Mouse (Mus musculus): Measurements from ENCODE around the gene Cldn18.
A peak's percentile ranks its signal among the peaks of the same experiment; 100 is the strongest.

The Cldn18 gene

DNA sequence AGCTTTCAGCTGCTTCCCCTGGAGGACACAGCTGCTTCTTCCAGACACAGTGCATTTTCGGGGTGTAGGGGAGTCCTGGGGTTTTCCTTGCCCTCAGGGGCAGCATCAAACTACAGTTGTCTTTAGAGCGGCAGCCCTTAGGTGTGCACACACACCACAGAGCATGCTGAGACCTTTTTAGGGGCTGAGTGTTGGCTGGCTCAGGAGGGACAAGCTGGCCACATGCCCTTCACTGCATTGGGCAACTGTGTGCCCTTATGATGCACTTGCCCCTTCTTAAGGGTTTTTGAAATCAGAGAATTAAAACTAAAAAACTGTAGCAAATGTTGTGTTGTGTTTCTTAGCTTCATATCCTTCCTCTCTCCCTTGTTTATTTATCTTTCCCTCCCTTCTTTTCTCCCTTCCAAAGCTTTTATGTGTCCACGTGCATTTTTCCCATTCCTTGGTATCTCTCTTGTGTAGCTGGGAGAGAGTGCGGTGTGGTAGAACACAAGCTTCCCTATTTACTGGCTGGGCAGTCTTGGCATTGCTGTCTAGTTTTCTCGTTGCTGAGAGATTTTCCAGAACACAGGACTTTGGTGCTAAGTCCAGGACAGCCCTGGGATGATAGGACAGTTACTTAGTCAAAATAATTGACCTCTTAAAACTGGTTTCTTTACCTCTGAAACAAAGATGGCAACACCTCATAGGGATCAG, 31.4 kb downstream of the Cldn18 start:
- no peak for DNase-seq (ENCODE audit: low read depth, low spot score)

DNA sequence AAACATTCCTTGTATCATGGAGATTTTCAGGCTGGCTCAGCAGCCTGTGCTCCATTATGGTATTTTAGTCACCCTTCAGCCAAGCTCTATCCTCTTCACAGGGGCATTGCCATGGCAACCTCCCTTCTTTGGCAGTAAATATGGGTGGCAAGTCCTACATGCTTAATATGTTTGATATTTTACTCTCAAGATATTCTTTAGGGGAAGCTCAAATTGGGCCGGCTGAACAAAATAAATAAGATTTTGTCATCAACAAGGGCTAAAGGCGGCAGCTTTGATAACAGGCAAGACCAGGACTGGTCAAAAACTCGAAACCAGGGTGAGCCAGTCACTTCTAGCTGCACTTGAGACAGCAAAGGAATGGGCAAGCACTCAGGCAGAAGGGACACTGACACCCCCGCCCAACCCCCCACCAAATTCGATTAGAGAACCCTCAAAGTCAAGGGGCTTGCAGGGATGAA, 32.0 kb downstream of the Cldn18 start:
- no peak for DNase-seq (ENCODE audit: low read depth, low spot score)

DNA sequence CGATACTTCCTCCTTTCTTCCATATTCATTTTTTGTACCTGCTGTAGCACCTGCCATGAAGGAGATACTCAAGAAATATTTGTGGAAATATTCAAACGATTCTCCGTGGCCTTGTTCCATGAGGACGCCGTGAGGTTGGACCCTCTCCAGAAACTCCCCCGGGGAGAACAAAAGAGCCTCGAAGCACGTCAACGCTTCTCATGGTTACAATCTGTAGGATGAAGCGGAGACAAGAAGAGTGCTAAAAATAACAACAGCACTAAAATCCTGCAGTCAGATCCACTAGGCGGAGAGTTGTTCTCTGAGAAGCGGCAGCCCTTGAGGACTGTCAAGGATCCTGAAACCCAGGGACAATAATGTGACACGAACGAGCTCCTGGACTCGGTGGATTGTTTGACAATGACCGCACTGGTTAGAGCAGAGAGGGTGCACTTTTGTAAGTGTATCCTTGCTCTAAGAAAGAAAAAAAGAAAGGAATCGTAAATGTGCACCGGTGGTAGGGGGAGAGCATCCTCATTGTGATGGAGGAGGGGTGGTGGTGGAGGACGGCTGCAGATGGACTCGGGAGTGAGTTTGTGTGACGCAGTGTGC, 35.0 kb downstream of the Cldn18 start:
- DNase-seq (ENCODE audit: low read depth, low spot score): no peak

DNA sequence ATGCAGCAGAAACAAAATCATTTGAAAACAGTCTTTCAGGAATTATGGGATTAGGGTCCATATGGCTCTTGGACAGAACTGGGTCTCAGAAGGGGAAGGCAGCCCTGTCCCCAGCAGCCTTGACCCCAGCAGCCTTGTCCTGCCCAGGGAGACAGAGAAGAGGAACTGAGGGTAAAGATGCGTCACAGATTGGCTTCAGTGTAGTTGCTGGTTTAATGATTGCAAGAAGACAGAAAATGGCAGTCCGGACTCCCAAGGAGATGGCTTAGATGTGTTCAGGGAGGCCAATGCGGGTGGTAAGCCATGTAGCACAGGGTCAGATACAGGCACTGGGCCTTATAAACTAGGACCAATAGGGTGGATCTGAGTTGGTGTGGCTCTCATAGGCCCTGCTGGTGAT, 41.4 kb downstream of the Cldn18 start:
- DNase-seq (ENCODE audit: low read depth, low spot score): no peak

DNA sequence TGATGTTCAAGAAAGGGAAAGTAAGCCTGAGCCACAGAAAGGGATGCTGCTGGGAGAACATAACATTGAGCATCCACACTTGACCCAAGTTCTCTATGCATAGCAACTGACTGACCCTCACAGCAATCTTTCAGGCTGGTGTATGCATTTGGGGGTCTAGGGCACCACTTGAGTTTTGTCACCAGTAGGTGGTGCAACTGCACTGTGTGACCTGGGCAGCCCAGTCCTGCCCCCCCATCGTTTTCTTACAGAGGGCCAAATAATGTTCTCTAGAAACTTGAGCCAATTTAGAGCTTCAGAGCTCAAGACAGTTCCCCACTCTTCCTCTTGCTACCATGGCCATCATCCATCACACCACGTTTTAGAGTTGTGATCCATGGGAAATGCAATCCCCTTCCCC, 45.5 kb downstream of the Cldn18 start:
- no peak for DNase-seq (ENCODE audit: low read depth, low spot score)

DNA sequence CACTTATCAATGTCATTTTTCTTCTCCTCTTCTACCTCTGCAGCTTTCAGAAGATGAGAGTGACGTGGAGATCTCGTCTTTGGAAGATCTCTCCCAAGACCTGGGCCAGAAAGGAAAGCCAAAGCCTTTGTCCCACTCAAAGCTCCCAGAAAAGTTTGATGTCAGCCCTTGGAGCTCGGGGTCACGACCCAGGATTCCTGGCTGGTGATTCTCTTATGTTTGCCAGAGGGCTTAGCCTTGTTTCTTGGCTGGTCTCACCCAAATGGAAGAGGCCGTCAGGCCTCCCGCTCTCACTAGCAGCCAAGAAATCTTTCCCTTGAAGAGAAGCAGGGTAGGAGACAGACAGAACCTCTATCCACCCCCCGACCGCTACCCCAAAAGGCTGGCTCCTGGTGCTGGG, 49.5 kb downstream of the Cldn18 start:
- DNase-seq (ENCODE audit: low read depth, low spot score): peak; percentile 51

DNA sequence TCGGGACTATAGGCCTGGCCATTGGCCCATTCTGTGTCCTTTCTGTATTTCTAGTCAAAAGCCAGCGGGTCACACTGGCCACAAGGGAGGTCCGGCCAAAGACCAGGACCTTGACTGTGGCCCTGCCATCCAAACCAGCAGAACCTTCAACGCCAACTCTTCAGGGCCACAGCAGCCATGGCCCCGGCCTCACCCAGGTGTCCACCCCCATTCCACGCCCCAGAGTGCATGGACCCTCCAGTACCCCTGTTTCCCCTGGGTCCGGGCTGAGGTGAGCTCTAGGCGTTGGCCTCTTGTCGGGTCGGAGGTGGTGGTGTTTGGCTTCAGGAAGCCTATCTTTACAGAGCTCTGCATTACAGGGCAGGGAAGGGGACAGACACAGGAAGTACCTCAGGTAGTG, 54.2 kb downstream of the Cldn18 start:
- DNase-seq (ENCODE audit: low read depth, low spot score): no peak

DNA sequence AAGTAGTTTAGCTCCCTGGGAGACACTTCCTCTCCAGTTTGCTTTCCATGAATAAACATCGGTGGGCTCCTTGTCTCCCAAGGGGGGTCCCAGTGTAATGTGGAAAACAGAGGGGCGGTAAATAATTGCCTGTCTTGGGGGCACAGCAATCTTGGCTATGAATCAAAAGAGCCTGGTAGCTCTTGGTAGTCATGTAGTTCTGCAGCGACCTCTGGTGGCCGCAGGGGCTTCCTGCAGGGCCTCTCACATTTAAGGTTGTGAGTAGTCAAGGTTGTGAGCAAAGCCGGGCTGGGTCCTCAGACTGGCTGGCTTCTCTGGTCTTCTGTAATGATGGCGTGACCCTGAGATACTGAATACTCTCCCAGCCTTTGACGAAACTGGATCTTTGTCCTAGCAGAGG, 54.7 kb downstream of the Cldn18 start:
- peak; percentile 59 for DNase-seq (ENCODE audit: low read depth, low spot score)

DNA sequence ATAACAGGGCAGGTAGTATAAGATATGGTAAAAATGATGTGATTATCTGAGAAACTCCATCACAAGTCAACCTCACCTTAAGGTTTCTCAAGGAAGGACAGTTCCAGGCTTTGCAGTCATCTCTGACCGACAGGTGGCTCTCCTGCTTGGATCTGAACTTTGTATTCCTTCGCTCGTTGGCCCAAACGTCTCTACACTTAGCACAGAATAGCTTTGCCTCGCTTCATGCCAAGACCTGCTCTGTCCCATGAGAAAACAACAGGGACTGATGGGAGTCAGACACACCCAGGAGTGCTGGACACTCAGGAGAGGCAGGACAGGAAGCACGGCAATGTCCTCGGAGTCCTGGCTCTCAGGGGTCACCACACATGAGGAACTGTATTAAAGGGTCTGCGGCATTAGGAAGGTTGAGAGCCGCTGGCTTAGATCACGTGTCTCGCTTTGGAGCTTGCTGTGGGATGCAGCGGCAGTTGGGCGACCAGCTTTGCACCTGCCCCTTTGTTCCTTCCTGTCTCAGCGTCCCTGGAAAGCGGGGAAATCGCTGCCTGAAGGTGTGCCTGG, 55.4 kb downstream of the Cldn18 start:
- no peak for DNase-seq (ENCODE audit: low read depth, low spot score)

DNA sequence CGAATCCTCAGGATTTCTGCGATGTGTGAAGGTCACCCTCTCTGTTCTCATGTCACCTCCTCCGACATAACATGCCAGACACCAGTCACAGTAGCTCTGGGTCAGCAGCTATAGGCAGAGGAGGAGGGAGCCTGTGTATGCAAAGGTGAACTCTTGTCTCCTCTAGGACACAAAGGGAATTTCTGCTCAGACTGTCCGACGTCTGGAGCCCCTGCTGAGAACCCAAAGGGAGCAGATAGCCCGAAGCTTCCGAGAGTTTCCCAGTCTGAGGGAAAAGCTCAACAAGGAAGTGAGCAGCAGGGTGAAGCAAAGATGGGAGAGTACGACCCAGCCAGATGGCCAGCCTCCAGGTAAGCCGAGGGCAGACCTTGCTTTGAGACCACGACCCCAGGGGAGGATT, 56.3 kb downstream of the Cldn18 start:
- no peak for DNase-seq (ENCODE audit: low read depth, low spot score)

DNA sequence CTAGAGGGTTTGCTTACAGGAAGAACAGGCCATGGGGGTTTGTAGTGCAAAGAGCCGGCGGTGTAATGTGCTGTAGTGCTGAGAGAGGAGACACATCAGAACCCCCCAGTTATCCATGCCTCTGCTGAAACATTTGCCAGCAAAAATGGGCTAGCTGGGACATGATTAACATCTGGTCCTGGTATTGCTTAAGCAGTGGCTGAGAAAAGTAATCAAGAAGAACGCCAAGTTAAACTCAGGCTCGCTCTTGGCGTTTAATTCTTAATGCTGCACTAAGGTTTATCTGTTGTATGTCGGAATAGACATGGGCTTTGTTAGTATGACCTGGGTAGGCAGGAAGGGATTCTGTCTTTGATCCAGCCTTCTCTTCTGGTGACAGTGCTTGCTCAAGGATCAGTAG, 71.0 kb downstream of the Cldn18 start:
- no peak for DNase-seq (ENCODE audit: low read depth, low spot score)

DNA sequence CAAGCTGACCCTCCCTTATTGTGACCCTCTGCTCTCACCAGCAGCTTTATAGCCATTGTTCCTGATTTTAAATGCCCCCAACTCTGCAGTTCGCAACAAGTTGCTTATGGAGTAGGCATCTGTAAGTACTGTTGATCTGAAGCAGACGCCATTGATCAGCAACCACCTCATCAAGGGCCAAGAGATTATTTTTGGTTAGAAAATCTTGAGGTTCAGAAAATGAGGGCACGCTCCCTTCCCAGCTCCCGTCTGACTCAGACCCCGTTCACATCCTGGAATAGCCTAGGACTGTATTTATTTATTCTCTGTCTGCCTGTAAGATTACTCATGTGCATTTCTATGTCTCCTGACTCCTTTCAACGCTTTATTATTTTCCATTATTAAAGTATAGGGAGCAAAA, 71.7 kb downstream of the Cldn18 start:
- no peak for DNase-seq (ENCODE audit: low read depth, low spot score)

DNA sequence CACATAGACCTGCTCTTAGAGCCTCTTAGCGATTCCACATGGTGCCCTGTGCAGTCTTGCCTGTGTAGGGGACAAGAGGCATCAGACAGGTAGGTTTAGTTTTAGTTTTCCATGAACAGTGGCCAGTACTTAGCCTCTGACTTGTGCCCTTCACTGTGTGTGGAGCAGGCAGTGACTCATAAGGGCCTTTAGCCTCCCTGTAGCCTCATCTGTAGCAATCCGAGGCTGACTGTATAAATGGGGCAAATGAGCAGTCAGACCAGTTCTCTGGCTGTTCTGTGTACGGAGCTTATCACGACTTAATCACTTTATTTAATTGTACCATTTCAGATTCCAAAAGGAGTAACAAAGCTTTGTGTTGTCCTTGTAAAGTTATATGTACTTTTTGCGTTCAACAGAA, 77.1 kb downstream of the Cldn18 start:
- DNase-seq (ENCODE audit: low read depth, low spot score): no peak
